Mouse (Mus musculus) CH12.LX (cell line): ENCODE results near the gene Kdelr1. TPM values are rescaled to one million over a fixed set of nuclear protein-coding genes. Genes with fewer than 3 reads are reported as not detected.

Experiments used
- DNase-seq: peaks from one replicate; pipeline ENCODE4 v3.0.0-alpha.2; 2013; ENCODE audit errors: extremely low read depth
- H3K27ac ChIP-seq: 2 replicates; pipeline ENCODE4 v1.5.1; 2012; ENCODE audit warnings: low read depth, mild to moderate bottlenecking, control low read depth, moderate library complexity; ENCODE audit not compliant: insufficient read depth
- H3K27me3 ChIP-seq: replicated peaks from 2 replicates; pipeline ENCODE3; 2012; ENCODE audit warnings: inconsistent platforms
- H3K36me3 ChIP-seq, 2 experiments: replicated peaks in 1 of 2; 2 replicates each; pipeline versions ENCODE3 to v1.6.1; 2012; ENCODE audit warnings: inconsistent platforms in 1 of 2, low read length in 1 of 2, mild to moderate bottlenecking in 1 of 2, mixed read lengths in 1 of 2, moderate library complexity in 1 of 2; ENCODE audit not compliant: control insufficient read depth in 1 of 2, insufficient read depth in 1 of 2
- H3K4me1 ChIP-seq, 2 experiments: 2 replicates each; pipeline ENCODE4 v1.6.1; 2012; ENCODE audit warnings: inconsistent platforms in 1 of 2, moderate library complexity in 1 of 2; ENCODE audit not compliant: insufficient read depth in 2 of 2, control insufficient read depth in 1 of 2
- H3K4me2 ChIP-seq: 2 replicates; pipeline ENCODE4 v1.6.1; 2012; ENCODE audit warnings: low read depth, mild to moderate bottlenecking, control low read depth; ENCODE audit not compliant: poor library complexity, insufficient read depth, severe bottlenecking
- H3K4me3 ChIP-seq, 3 experiments: fragments of 150-350 bp in 1 of 3; sonication (generic) in 1 of 3; replicated peaks in 1 of 3; 2 replicates each; pipeline versions ENCODE3 to v1.5.1; 2011 to 2012; ENCODE audit warnings: low read depth in 2 of 3, low read length in 2 of 3, mild to moderate bottlenecking in 2 of 3, moderate library complexity in 2 of 3, control low read depth in 1 of 3, improper control_type of control experiment in 1 of 3, inconsistent platforms in 1 of 3, mixed read lengths in 1 of 3; ENCODE audit not compliant: poor library complexity in 1 of 3
- H3K79me2 ChIP-seq: replicated peaks from 2 replicates; pipeline ENCODE4 v1.6.1; 2012; ENCODE audit warnings: mild to moderate bottlenecking, moderate library complexity; ENCODE audit not compliant: control insufficient read depth, poor library complexity, insufficient read depth, severe bottlenecking; ENCODE audit errors: extremely low read depth
- H3K9ac ChIP-seq: 2 replicates; pipeline ENCODE4 v1.6.1; 2012; ENCODE audit warnings: low read depth, mild to moderate bottlenecking, control low read depth, moderate library complexity; ENCODE audit not compliant: insufficient read depth
- H3K9me3 ChIP-seq: replicated peaks from 2 replicates; pipeline ENCODE3; 2012; ENCODE audit warnings: low read length, inconsistent platforms, mixed read lengths
- BHLHE40 ChIP-seq: IDR thresholded peaks from 2 replicates; pipeline ENCODE4 v1.6.1; 2011; ENCODE audit warnings: mild to moderate bottlenecking, low read depth, low read length, improper control_type of control experiment
- CHD1 ChIP-seq: IDR thresholded peaks from 2 replicates; pipeline ENCODE4 v1.6.1; 2012; ENCODE audit warnings: low read depth, low read length, improper control_type of control experiment, inconsistent platforms
- CHD2 ChIP-seq: IDR thresholded peaks from 2 replicates; pipeline ENCODE4 v1.6.1; 2011; ENCODE audit warnings: low read length, improper control_type of control experiment
- CTCF ChIP-seq, 2 experiments: IDR thresholded peaks in 1 of 2; conservative IDR thresholded peaks in 1 of 2; 2 replicates each; pipeline ENCODE4 v1.5.1; 2011 to 2012; ENCODE audit warnings: low read depth in 2 of 2, low read length in 2 of 2, improper control_type of control experiment in 1 of 2, inconsistent platforms in 1 of 2, mild to moderate bottlenecking in 1 of 2, moderate library complexity in 1 of 2
- E2F4 ChIP-seq: IDR thresholded peaks from 2 replicates; pipeline ENCODE4 v1.6.1; 2011; ENCODE audit warnings: low read depth, low read length, improper control_type of control experiment; ENCODE audit not compliant: insufficient replicate concordance
- EP300 ChIP-seq: IDR thresholded peaks from 2 replicates; pipeline ENCODE4 v1.6.1; 2011; ENCODE audit warnings: low read length, improper control_type of control experiment
- ETS1 ChIP-seq: conservative IDR thresholded peaks from 2 replicates; pipeline ENCODE4 v1.6.1; 2012; ENCODE audit warnings: low read depth, mild to moderate bottlenecking, inconsistent platforms, low read length, improper control_type of control experiment, moderate library complexity
- GABPA ChIP-seq: IDR thresholded peaks from 2 replicates; pipeline ENCODE4 v1.6.1; 2012; ENCODE audit warnings: low read depth, low read length, improper control_type of control experiment, inconsistent platforms; ENCODE audit not compliant: insufficient replicate concordance
- IRF4 ChIP-seq: IDR thresholded peaks from 2 replicates; pipeline ENCODE4 v1.6.1; 2014; ENCODE audit warnings: low read depth, mild to moderate bottlenecking, inconsistent platforms, low read length, improper control_type of control experiment
- JUN ChIP-seq: IDR thresholded peaks from 2 replicates; pipeline ENCODE4 v1.6.1; 2011; ENCODE audit warnings: low read depth, mild to moderate bottlenecking, low read length, improper control_type of control experiment, moderate library complexity; ENCODE audit not compliant: insufficient read depth
- JUND ChIP-seq: conservative IDR thresholded peaks from 2 replicates; pipeline ENCODE4 v1.6.1; 2011; ENCODE audit warnings: low read depth, low read length, improper control_type of control experiment
- MAFK ChIP-seq: IDR thresholded peaks from 2 replicates; pipeline ENCODE4 v1.6.1; 2011; ENCODE audit warnings: low read length, improper control_type of control experiment; ENCODE audit not compliant: insufficient replicate concordance
- MAX ChIP-seq: IDR thresholded peaks from 2 replicates; pipeline ENCODE4 v1.6.1; 2011; ENCODE audit warnings: low read length, improper control_type of control experiment
- MXI1 ChIP-seq: IDR thresholded peaks from 2 replicates; pipeline ENCODE4 v1.6.1; 2011; ENCODE audit warnings: mild to moderate bottlenecking, low read depth, low read length, improper control_type of control experiment
- MYC ChIP-seq: IDR thresholded peaks from 2 replicates; pipeline ENCODE4 v1.6.1; 2011; ENCODE audit warnings: low read depth, mild to moderate bottlenecking, improper control_type of control experiment, low read length
- NRF1 ChIP-seq: IDR thresholded peaks from 2 replicates; pipeline ENCODE4 v1.6.1; 2014; ENCODE audit warnings: low read depth, mild to moderate bottlenecking, inconsistent platforms, low read length, improper control_type of control experiment, moderate library complexity
- PAX5 ChIP-seq: IDR thresholded peaks from 2 replicates; pipeline ENCODE4 v1.6.1; 2012; ENCODE audit warnings: low read length, inconsistent platforms, mixed read lengths
- POLR2AphosphoS2 ChIP-seq: IDR thresholded peaks from 2 replicates; pipeline ENCODE4 v1.6.1; 2011; ENCODE audit warnings: low read depth, low read length, improper control_type of control experiment
- RAD21 ChIP-seq: IDR thresholded peaks from 2 replicates; pipeline ENCODE4 v1.6.1; 2011; ENCODE audit warnings: low read depth, mild to moderate bottlenecking, low read length, improper control_type of control experiment, moderate library complexity
- SMC3 ChIP-seq: IDR thresholded peaks from 2 replicates; pipeline ENCODE4 v1.6.1; 2011; ENCODE audit warnings: low read depth, low read length, improper control_type of control experiment
- TBP ChIP-seq: conservative IDR thresholded peaks from 2 replicates; pipeline ENCODE4 v1.6.1; 2011; ENCODE audit warnings: low read depth, low read length, improper control_type of control experiment
- TCF12 ChIP-seq: IDR thresholded peaks from 2 replicates; pipeline ENCODE4 v1.6.1; 2014; ENCODE audit warnings: low read depth, mild to moderate bottlenecking, inconsistent platforms, low read length, improper control_type of control experiment
- UBTF ChIP-seq: IDR thresholded peaks from 2 replicates; pipeline ENCODE4 v1.6.1; 2012; ENCODE audit warnings: low read depth, mild to moderate bottlenecking, inconsistent platforms, low read length, improper control_type of control experiment, moderate library complexity
- USF1 ChIP-seq: IDR thresholded peaks from 2 replicates; pipeline ENCODE4 v1.6.1; 2014; ENCODE audit warnings: low read depth, mild to moderate bottlenecking, inconsistent platforms, low read length, improper control_type of control experiment
- ZC3H11A ChIP-seq: IDR thresholded peaks from 2 replicates; pipeline ENCODE4 v1.6.1; 2012; ENCODE audit warnings: low read depth, mild to moderate bottlenecking, inconsistent platforms, low read length, improper control_type of control experiment
- dilution Hi-C: fragments of 300-500 bp; cut with MboI; formaldehyde crosslinking; loops from 2 replicates; pipeline ENCODE4 v1.14.3; 2020; ENCODE audit warnings: low sequenced_read_pairs; ENCODE audit not compliant: extremely low pct_unique_long_range_greater_than_20kb, extremely low pct_ligation_motif_present
- in situ Hi-C: fragments of 300-500 bp; cut with MboI; formaldehyde crosslinking; loops from 3 replicates; pipeline ENCODE4 v1.14.3; 2019; ENCODE audit warnings: low sequenced_read_pairs, low pct_ligation_motif_present, low pct_unique_long_range_greater_than_20kb, mixed read lengths
- polyA plus RNA-seq: library from polyadenylated mRNA; unstranded; fragments of >175 nt; gene quantifications from 2 replicates; pipeline ENCODE4 v1.2.1, GENCODE M21; 2012; ENCODE audit warnings: low read depth; ENCODE audit not compliant: insufficient read length
- total RNA-seq, 2 experiments: library from RNA; depleted of rRNA; stranded (reverse); fragments of 300-350 nt in 1 of 2; fragments of >200 nt in 1 of 2; gene quantifications; 2 replicates each; pipeline ENCODE4 v1.2.3; 2012 to 2014

The Kdelr1 gene
- total and polyA plus RNA-seq, 3 experiments = 59.7 to 80.5 (median 66.9) TPM

GRCm38 (mm10) chr7:45914067-45914466, 41.5 kb downstream of the Kdelr1 start:
- dilution Hi-C loops = no loop called here
- TF ChIP-seq JUND = no peak
- TF ChIP-seq UBTF = no peak
- TF ChIP-seq CHD2 = no peak
- no peak for TF ChIP-seq BHLHE40
- TF ChIP-seq MAFK = no peak
- no peak for TF ChIP-seq MYC
- TF ChIP-seq GABPA = no peak
- TF ChIP-seq TBP = no peak
- TF ChIP-seq E2F4 = no peak
- no peak for TF ChIP-seq TCF12
- no peak for TF ChIP-seq POLR2AphosphoS2
- TF ChIP-seq PAX5 = no peak
- TF ChIP-seq CTCF (conservative IDR thresholded peaks at IDR 0.05 in 1 of 2, IDR thresholded peaks at IDR 0.05 in 1 of 2; ENCODE audit: low read depth in 2 of 2, low read length in 2 of 2) = no peak
- no peak for TF ChIP-seq ETS1
- TF ChIP-seq CHD1 = no peak
- TF ChIP-seq, all 38 proteins: peak for 0
- Histone ChIP-seq H3K4me3 (no peak overlapping the region), H3K4me1 (peaks cover 2 to 27% of the 10 kb centered on the region in 2 experiments; a peak in 2 of 4 replicates), H3K79me2 (no peaks in the 10 kb centered on the region), H3K27me3 (no peaks in the 10 kb centered on the region), H3K9me3 (peaks cover 4% of the 10 kb centered on the region), H3K36me3 (peaks cover 11 to 69% of the 10 kb centered on the region in 2 experiments), H3K9ac (no peak overlapping the region), H3K27ac (no peak overlapping the region), H3K4me2 (no peak overlapping the region)
- in situ Hi-C loops = no loop called here
- no peak for DNase-seq

GRCm38 (mm10) chr7:45915011-45915410, 42.4 kb downstream of the Kdelr1 start:
- Histone ChIP-seq H3K36me3 (peaks cover 2 to 64% of the 10 kb centered on the region in 2 experiments), H3K4me1 (peaks cover 2 to 33% of the 10 kb centered on the region in 2 experiments; a peak in 2 of 4 replicates), H3K4me3 (no peak overlapping the region), H3K79me2 (no peaks in the 10 kb centered on the region), H3K27me3 (no peaks in the 10 kb centered on the region), H3K27ac (no peak overlapping the region), H3K9me3 (peaks cover under 1% of the 10 kb centered on the region), H3K4me2 (no peak overlapping the region), H3K9ac (no peak overlapping the region)
- TF ChIP-seq CHD2 (no peak), UBTF (no peak), MYC (no peak), RAD21 (no peak), USF1 (no peak), SMC3 (no peak), MAX (no peak), EP300 (no peak), PAX5 (no peak), ZC3H11A (no peak), CTCF (conservative IDR thresholded peaks at IDR 0.05 in 1 of 2, IDR thresholded peaks at IDR 0.05 in 1 of 2; ENCODE audit: low read depth in 2 of 2, low read length in 2 of 2) (no peak), POLR2AphosphoS2 (no peak), MAFK (no peak), NRF1 (no peak), MXI1 (no peak), IRF4 (no peak), E2F4 (no peak), JUND (no peak), JUN (no peak)
- dilution Hi-C loops (no loop called here), in situ Hi-C loops (no loop called here)
- no peak for DNase-seq
